Mouse (Mus musculus) adrenal gland, postnatal 10 days (tissue): ENCODE measurements at regions not wholly inside any gene's neighbourhood (a gene's known extent, or its start where the extent isn't known, plus 50 kb on each side); places are given as distances from the start of the nearest gene placed in this dataset.

ENCODE experiments used
- DNase-seq: peaks from one replicate; pipeline ENCODE4 v3.0.0; 2021; ENCODE audit warnings: mixed read lengths

DNA sequence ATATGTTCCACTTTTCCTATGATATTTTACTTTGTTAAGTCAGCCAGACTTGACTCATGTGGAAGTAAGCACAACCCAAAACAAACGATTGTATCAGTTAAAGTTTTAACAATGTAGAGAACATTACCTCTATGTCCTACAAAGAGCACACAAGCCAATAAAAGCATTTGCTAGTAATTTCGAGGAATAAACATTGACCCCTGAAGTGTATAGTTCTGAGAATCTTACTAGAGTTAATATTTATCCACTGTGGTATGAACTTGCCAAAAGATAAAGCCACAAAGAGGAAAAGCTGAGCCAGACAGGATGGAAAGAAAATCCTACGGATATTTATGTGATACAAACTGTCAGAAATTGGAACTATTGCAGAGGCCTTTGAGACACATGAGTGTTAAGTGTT, 161.5 kb upstream of the Mbnl1 start:
- DNase-seq: no peak

DNA sequence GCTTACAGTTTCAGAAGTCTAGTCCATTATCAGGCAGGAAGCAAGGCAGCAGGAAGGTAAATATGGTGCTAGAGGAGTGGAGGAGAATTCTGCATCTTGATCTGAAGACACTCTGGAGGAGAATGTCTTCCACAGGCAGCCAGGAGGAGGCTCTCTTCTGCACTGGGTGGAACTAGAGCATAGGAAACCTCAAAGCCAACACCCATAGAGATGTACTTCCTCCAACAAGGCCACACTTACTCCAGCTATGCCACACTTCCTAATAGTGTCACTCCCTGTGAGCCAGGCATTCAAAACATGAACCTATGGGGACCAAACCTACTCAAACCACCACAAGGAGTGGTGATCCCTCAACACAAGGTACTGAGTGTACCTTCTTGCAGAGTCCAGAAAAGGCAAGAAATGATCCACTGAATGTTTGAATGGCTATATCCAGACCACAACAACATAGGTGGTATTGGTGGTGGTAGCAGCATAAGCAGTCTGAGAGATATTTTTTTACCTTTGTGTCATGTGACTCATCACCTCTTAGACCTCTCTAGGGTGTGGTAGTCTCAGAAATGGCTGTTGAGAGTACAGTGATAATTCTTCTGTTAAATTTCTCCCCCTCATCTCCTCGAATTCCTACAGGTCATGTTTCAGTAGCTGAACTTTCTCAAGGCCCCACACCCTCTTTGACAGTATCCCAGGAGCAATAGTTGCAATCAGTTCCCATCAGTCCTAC, 152.3 kb upstream of the Mbnl1 start:
- no peak for DNase-seq

DNA sequence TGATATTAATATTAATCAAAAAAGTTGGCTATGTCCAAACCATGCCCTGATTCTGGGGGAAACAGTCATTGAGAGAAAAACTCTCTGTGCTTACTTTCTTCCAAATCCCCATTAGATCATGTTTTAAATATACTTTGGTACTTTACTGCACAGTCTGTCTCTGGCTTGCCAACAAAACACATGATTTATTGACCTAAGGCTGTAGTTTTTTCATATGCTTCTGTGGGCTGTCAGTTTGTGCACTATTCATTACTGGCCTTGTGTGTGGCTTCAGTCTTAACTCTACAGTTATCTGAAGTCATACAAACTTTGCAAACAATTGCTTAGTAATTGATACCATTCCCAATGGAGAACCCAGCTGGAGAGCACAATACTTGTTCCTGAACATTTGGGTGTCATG, 149.1 kb upstream of the Mbnl1 start:
- no peak for DNase-seq

DNA sequence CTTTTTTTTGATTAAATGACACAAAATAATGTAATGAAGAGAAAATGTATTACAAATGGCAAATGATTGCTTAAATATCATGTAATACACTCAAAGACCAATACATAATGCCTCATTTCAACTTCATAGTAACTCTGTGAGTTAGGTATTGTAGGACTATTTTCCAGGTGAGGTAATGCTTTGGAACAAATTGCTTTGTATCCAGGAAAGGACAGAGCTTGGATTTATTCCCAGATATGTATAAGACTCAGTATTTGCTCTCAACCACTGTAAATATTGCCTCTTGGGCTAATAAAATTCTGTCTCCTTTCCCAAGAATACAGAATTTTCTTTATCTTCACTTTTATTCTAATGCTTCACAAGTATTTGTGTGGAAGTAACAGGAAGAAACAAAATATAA, 148.2 kb upstream of the Mbnl1 start:
- DNase-seq: no peak

DNA sequence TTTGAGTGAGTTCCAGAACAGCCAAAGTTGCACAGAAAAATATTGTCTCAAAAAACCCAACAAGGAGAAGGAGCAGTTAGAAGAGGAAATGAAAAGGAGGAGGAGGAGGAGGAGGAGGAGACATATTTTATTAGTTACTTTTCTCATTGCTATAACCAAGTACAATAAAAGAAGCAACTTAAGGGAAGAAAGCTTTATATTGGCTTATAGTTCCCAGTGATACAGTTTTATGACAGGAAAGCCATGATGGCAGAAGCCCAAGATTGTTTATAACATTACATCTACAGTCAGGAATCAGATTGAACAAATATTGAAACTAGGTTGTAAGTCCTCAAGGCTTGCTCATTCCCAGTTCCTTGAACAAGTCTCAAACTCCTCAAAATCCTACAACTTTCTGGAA, 147.7 kb upstream of the Mbnl1 start:
- DNase-seq: no peak

DNA sequence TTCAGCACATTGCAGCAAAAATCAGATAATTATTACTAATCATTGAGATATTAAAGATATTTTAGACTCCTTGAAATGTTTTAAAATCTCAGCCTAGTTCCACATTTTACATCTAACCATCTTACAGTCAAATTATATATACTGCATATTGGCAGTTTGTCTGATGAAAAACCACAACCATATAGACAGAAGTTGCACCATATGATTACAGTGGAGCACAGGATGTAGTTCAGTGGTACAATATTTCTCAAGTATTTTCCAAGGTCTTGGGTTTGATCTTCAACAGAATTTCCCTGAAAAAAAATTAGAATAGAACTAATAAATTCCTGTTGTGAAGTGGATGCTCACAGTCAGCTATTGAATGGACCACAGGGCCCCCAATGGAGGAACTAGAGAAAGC, 140.2 kb upstream of the Mbnl1 start:
- no peak for DNase-seq

DNA sequence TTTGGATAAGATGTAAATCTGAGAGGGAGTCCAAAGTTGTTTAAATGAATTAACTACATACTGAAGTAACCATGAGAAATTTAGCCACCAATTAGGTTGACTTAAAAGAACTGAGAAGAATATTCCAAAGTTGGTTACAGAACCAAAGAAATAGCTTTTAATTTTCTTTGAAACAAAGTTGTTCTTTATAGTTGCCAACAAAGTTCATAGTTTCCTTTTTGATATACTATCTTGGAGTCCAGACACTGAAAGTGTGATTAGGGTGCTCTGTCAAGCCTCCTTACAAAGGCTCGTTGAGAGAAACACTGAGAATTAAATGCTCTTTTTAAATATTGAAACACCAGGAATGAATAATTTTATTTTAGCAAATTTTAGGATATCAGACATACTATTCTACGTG, 139.0 kb upstream of the Mbnl1 start:
- no peak for DNase-seq

DNA sequence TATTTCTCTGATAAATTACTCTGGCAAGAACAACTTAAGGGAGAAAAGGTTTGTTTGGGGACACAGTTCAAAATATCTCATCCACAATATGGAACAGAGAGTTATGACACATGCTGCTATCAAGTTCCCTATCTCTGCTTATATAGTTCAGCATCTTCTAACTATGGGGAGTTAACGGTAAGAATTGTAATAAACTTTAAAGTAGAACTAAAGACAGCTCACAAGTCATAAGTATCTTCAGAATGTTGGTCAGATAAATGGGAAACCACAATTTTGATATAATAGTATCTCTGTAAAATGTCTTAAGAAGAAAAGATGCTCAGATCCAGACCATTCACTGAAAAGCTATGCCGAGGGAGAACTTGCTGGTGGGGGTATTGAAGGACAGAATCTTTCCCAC, 138.5 kb upstream of the Mbnl1 start:
- no peak for DNase-seq

DNA sequence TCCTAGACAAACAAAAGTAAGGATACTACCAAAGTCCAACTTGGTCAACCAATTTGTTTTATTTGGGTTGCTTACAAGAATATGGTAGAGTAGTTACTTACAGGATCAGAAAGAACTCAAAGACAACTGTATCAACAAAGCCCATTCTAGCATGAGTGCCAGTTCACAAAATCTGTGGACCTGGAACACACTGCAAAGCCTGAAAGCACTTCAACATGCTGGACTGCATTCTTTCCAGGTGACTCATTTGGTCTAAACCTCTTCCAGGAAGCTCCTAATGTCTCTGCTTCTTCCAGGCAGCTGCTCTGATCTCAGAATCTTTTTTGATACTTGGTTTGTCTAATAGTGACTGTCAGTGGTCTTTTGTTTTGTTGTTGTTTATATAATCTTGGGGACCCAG, 126.2 kb upstream of the Mbnl1 start:
- DNase-seq: no peak

DNA sequence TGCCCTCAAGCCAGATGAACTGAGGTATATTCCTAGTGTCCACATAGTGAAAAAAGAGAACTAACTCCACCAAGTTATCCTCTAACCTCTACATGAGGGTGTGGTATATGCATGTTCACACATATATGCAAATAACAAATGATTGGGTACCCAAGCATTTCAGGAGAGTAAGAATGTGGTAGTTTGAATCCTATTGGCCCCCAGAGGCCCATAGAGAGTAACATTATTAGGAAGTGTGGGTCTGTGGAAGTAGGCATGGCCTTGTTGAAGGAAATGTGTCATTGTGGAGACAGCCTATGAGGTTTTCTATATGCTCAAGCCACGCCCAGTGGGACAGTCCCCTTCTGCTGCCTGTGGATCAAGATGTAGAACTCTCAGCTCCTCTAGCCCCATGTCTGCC, 125.6 kb upstream of the Mbnl1 start:
- no peak for DNase-seq

DNA sequence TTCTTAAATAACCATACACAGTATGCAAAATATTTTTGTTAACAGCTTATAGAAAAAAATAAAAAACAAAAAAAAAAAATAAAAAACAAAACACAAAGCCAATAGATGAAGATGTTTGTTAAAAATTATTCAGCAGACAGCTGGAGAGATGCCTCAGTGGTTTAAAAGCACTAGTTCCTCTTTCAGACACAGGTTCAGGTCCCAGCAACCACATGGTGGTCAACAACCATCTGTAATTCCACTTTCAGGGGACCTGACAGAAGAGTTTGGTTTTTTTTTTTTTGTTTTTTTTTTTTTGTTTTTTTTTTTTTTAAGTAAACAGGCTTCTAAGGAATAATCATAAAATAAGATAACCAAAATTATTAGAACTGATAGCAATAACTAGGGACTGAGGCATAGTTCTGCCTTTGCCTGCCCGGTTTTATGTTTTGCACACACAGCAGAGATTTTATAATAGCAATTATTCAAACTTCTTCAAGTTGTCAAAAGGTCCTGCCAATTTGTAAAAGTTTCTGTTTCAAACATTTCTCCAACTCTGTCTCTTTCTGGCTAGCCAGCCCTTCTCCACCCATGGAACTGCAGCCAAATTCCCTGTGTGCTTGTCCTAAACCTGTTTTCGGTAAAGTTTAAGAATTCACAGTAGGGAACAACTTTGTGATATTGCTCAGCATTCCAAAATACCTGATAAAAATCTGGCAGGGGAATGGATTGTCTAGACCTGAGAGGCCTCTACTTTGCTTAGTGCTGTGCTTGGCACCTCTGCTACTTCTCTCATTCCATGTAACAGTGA, 101.3 kb upstream of the Mbnl1 start:
- DNase-seq: peak; percentile 30

DNA sequence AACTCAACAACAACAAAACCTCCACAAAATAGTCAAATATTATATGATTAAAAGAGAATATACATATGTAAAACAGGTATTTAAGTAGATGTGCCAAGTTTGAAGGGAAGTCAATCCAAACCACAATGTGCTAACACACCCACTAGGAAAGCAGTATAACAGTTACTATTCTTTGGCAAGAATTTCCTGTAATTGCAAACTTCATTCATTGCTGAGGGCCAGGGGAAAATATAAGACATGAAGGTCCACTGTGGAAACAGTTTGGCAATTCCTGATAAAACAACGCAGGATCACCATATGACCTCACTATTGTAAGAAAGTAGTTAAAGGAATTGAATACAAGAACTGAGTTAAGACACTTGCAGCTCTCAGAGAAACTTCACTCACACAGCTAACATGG, 99.0 kb upstream of the Mbnl1 start:
- no peak for DNase-seq

DNA sequence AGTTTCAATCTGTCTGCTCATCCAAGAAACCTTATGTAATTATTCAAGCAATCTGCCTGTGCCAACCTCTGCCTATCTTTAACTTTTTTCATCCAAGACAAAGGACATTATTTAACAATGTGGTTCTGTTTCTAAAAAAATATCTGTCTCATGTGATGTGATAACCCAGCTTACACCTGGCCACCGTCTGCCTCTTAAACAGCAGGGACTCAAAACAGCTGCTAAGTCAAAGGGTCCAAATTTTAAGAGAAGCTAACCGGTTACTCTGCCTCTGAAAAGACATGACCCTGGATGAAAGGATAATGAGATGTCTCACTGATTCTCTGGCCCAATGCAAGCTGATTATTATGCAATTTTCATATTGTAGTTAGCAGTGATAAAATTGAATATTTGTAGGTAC, 84.0 kb upstream of the Mbnl1 start:
- DNase-seq: no peak

DNA sequence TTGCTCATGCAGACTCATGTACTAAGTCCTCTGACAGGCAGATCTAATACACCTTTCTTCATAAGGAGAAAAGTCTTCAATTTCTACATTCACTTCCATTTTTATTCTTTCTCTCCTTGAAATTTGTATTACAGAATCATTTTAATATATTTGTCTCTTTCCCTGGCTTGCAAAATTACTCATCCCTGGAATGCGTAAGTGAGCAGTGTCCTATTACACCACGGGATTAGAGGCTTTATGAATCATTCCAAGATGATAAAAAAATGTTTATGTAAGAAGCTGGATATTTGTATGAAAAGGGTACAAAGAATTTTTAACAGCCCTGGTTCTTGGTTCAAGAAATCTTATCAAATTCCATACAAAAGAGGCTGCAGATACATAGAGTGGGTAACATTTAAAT, 83.6 kb upstream of the Mbnl1 start:
- DNase-seq: no peak

DNA sequence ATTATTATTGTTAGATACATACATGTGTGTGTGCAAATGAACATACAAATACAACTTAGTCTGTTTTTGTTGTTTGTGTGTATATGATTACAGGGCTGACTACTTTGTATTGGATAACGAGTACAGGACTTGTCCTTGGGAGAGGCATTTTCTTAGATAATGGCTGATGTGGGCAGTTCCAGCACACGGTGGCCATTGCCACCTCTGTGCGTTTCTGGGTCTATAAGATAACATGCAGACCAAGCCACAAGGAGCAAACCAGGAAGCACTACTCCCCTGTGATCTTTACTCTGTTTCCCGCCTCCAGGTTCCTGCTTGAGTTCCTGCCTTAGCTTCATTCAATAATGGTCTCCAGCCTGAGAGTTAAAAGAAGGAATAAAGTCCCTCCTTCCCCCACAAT, 77.3 kb upstream of the Mbnl1 start:
- no peak for DNase-seq

DNA sequence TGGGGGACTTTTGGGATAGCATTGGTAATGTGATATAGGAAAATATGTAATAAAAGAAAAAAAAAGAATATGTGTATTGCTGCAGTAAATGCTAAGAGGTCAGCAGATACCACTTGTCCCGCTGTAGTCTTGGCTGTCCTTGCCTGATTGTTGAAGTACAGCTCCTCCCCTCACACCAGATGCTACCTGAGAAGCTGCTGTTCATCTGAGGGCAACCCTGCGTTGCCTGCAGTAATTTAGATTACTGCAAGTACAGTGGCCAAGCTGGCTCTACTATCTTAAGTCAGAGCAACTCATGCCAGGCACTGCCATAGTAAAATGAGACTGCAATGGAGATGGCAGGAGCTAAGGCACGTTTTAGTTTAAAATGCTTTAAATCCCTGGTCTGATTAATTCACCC, 75.7 kb upstream of the Mbnl1 start:
- no peak for DNase-seq

DNA sequence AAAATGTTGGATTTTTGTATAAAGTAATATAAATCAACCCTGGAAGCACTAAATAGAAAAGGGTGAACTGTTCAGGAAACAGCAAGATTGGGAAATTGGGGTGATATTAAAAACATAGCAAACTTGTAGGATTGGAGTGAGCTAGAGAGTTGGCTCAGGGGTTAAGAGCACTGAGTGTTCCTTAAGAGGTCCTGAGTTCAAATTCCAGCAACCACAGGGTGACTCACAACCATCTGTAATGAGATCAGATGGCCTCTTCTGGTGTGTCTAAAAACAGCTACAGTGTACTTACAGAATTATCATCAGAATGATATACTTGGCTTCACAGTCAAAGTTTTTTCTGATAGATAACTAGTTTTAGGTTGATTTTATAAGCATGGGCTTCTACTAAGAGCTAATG, 73.8 kb upstream of the Mbnl1 start:
- no peak for DNase-seq

DNA sequence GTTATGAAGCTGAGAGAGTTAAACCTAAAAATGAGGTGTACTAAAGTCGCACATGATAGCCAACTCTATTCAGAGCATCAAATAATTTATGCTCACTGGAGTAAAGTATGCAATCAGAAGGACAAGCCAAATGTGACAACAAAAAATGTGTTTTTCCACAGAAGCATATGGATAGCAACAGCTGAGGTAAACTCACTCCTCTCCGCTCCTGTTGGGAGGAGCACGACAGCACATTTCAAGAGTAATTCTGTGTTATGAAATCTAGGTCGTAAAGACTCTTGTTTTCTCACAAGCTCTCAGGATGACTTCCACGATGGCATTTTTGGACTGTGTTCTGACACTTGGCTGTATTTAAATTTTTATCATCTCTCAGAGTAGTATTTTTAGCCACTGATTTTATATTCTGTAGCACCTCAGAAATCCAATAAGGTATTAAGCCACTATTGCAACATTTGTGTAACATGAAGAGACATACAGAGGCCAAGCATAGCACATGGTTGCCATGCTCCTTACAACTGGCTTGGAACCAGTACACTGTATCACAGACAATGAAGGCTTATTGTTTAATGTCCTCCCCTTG, 70.3 kb upstream of the Mbnl1 start:
- DNase-seq: no peak

DNA sequence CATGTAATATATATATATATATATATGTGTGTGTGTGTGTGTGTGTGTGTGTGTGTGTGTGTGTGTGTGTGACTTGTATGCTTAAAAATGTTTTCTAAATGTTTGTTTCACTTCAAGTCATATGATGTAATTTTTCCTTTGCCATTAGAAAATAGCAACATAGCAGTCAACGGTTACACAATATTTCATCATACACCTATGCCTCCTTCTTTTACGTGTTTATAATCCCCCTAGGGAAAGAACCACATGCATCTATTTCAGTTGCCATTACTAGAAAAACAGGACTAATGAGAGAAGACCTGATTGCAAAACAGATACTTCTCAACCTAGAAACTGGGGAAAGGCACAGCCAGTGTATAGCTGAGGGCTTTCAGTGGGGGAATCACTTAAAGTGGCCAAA, 65.2 kb upstream of the Mbnl1 start:
- no peak for DNase-seq

DNA sequence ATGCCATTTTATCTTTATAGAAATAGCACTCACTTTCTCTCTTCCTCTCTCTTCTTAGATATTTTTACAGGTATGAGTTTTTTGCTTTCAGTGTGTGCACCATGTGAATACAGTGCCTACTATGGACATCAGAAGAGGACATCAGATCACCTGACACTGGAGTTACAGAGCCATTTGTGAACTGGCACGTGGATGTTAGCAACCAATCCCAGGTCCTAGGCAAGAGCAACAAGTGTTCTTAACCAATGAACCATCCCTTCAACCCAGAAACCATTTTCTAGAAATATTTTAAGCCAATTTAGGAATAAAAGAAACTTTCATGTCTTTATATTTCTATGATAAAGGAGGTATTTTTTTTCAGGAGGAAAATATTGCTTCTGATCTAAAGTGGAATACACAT, 64.7 kb upstream of the Mbnl1 start:
- DNase-seq: no peak

DNA sequence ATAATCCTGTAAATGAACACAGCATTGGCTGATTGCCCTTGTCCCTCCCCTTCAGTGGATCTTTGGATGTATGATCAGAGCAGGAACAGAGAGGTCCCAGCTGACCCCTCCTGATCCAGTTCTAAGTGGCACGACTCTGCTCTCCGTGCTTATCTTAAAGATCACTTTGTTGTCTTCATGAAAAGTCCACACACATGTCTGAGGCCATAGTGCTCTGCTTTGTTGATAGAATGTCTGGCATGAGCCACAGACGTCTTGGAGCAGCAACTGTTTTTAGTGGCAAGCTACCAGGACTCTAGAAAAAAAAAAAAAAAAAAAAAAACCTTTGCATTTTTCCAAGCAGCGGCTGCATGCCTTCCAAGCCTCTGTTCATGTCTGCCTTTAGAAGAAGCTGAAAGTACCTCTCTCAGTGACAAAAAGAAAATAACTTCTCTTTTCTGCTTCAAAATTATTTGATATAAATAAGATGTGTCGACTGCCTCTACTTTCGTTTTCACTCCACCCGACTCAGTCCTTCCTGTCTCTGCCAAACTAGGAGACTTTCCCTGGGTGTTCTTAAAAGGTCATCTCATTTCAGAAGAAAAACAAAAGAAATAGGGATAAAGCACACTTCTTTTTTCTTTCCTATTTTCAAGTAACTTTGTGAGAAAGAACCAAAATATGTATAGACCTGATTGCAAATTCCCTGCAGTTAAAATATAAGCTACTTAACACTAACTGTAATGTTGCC, 63.9 kb upstream of the Mbnl1 start:
- DNase-seq: peak; percentile 47

DNA sequence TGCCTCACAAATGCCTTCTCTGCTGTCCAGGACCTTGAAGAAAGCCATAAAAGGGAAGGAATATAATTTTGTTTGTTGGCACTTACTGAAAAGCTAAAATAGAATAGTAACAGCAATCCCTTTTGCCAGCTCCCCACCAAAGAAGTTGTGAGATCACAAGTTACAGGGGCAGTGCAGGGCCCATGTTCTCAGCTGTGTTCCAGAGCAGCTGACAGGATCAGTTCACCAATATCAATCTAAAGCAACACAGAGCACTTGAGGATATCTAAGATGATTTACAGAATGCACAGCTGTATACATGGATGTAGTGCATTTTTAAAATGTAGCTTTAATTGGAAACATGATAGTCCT, 63.4 kb upstream of the Mbnl1 start:
- DNase-seq: peak; percentile 29

DNA sequence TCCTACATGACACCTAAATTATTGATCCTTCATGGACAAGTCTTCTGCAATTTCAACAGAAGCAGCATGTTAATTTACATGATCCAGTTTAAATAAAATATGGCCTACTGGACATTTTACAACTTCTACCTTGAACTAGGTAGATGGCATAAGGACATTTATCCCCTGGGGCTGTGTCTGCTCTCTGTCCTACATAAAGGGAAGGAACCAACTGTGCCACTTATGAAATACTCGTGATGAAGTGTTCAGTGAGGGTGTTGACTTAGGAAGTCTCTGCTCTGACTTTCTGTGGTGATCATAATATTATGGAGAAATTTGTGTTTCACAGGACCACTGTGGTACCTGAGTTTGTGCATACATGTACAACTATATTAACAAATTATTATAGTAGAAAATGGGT, 60.9 kb upstream of the Mbnl1 start:
- no peak for DNase-seq
